Mouse (Mus musculus): ENCODE results near the gene Mme. TPM values are rescaled to one million over a fixed set of nuclear protein-coding genes. Genes with fewer than 3 reads are reported as not detected.

Mme gene
- polyA plus RNA-seq, 1 experiment = 1.4 TPM

DNA sequence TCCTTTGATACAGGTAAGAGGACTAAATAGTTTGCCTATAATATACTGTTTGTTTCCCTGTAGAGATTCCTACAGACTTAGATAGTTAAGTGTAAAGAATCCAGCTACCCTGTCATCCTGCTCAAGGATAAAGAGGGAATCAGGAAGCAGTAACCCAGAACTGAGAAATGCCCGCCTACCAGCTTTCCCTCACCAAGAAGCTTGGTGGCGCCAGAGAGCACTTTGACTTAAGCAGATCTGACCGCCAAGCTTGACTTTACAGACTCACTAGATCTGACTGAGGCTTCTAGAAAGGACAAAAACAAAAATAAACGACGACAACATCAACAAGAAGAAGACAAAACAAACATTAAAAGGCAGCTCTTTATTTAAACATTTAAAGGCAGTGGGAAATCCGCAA, 56.5 kb downstream of the Mme start:
- Histone ChIP-seq H3K36me3 (ENCODE audit: control insufficient read depth, insufficient read depth, low read length) (no peaks in the 10 kb centered on the region), H3K4me3 (ENCODE audit: control insufficient read depth, insufficient read depth, low read length) (no peak overlapping the region), H3K27ac (ENCODE audit: control insufficient read depth, insufficient read depth, low read length) (no peak overlapping the region), H3K27me3 (ENCODE audit: control insufficient read depth, insufficient read depth, low read length) (no peaks in the 10 kb centered on the region), H3K4me1 (replicated peaks; ENCODE audit: control insufficient read depth, insufficient read depth, low read length) (no peaks in the 10 kb centered on the region)
- DNase-seq = no peak
- 11% methylated on average over 6 of the region's 6 CpGs for WGBS
- TF ChIP-seq POLR2A (IDR thresholded peaks at IDR 0.05; ENCODE audit: control insufficient read depth, extremely low read depth, insufficient read depth, low read length, poor library complexity) (no peak), CTCF (IDR thresholded peaks at IDR 0.05; ENCODE audit: borderline replicate concordance, control insufficient read depth, extremely low read depth, insufficient read depth, low read length, poor library complexity) (no peak)

DNA sequence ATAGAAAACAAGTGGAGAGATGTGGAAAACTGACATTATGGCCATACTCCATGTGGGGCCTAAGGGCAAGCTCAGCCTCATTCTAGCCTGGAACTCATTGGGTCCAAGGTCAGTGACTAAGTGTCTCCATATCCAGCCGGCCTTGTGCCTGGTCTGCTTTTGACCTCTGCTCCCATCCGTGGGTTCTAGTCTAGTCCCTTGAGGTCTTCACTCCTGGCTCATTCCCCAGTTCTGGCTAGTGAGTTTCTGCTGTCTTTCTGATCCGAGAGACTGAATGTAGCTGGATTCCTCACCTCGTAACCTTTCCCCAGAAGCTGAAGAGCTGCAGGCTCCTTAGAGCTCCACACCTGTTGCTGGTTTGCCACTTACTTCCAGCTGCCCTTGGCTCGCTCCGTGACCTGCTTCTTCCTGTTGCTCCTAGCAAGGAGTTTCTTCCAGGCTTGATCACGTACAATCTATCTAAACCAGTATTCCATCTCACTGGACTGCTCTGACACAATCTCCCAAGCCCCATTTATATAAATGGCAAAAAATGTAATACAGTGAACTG, 73.9 kb downstream of the Mme start:
- Histone ChIP-seq H3K27ac (ENCODE audit: control insufficient read depth, insufficient read depth, low read length) (no peak overlapping the region), H3K36me3 (ENCODE audit: control insufficient read depth, insufficient read depth, low read length) (no peaks in the 10 kb centered on the region), H3K27me3 (ENCODE audit: control insufficient read depth, insufficient read depth, low read length) (no peaks in the 10 kb centered on the region), H3K4me3 (ENCODE audit: control insufficient read depth, insufficient read depth, low read length) (no peak overlapping the region), H3K4me1 (replicated peaks; ENCODE audit: control insufficient read depth, insufficient read depth, low read length) (no peaks in the 10 kb centered on the region)
- 94% methylated on average over 7 of the region's 7 CpGs for WGBS
- DNase-seq = no peak
- no peak for TF ChIP-seq POLR2A (IDR thresholded peaks at IDR 0.05; ENCODE audit: control insufficient read depth, extremely low read depth, insufficient read depth, low read length, poor library complexity)
- no peak for TF ChIP-seq CTCF (IDR thresholded peaks at IDR 0.05; ENCODE audit: borderline replicate concordance, control insufficient read depth, extremely low read depth, insufficient read depth, low read length, poor library complexity)

DNA sequence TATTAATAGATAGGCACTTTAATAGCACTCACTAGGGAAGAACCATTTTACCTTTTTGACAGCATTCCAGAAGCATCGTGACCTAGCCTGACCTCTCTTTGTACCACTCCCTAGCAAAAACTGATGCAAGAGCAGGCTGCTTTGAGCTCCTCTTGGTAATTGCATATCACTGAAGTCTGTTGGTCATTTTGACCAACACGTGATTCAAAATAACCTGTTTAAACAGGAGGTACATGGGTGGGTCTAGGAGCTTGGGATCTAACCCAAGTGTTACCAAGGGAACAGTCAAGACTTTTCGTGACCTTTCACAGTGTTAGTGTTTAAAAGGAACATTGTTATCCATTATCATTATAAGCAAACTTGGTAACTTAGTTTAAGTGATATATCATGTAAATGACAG, 76.2 kb downstream of the Mme start:
- no peaks in the 10 kb centered on the region for H3K27me3 ChIP-seq (ENCODE audit: control insufficient read depth, insufficient read depth, low read length)
- WGBS = 86% methylated on average over 3 of the region's 3 CpGs
- H3K27ac ChIP-seq (ENCODE audit: control insufficient read depth, insufficient read depth, low read length) = no peak overlapping the region
- DNase-seq = no peak
- no peaks in the 10 kb centered on the region for H3K4me1 ChIP-seq (replicated peaks; ENCODE audit: control insufficient read depth, insufficient read depth, low read length)
- TF ChIP-seq POLR2A (IDR thresholded peaks at IDR 0.05; ENCODE audit: control insufficient read depth, extremely low read depth, insufficient read depth, low read length, poor library complexity) (no peak), CTCF (IDR thresholded peaks at IDR 0.05; ENCODE audit: borderline replicate concordance, control insufficient read depth, extremely low read depth, insufficient read depth, low read length, poor library complexity) (no peak)
- H3K4me3 ChIP-seq (ENCODE audit: control insufficient read depth, insufficient read depth, low read length) = no peak overlapping the region
- H3K36me3 ChIP-seq (ENCODE audit: control insufficient read depth, insufficient read depth, low read length) = no peaks in the 10 kb centered on the region

DNA sequence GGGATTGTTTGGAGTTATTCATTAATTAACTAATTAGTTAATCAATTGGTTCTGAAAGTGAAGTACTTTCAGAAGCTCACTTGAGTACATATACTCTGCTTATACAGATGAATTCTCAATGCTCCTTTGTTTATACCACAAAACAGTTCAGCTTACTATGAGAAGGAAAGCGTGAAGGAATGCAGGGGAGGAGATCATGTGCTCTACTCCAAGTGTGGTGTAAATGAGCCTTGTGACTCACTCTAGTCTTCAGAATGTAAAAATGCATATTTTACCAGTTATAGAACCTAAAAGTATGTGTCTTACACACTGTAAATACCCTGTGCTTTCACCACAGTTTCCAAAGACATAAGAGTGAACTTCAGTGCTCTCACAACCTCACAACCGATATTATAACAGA, 84.3 kb downstream of the Mme start:
- WGBS = 84% methylated on average over 2 of the region's 2 CpGs
- Histone ChIP-seq H3K36me3 (ENCODE audit: control insufficient read depth, insufficient read depth, low read length) (no peaks in the 10 kb centered on the region), H3K4me1 (replicated peaks; ENCODE audit: control insufficient read depth, insufficient read depth, low read length) (no peaks in the 10 kb centered on the region), H3K27ac (ENCODE audit: control insufficient read depth, insufficient read depth, low read length) (no peak overlapping the region), H3K27me3 (ENCODE audit: control insufficient read depth, insufficient read depth, low read length) (no peaks in the 10 kb centered on the region), H3K4me3 (ENCODE audit: control insufficient read depth, insufficient read depth, low read length) (no peak overlapping the region)
- DNase-seq = no peak
- no peak for TF ChIP-seq POLR2A (IDR thresholded peaks at IDR 0.05; ENCODE audit: control insufficient read depth, extremely low read depth, insufficient read depth, low read length, poor library complexity)
- TF ChIP-seq CTCF (IDR thresholded peaks at IDR 0.05; ENCODE audit: borderline replicate concordance, control insufficient read depth, extremely low read depth, insufficient read depth, low read length, poor library complexity) = no peak

DNA sequence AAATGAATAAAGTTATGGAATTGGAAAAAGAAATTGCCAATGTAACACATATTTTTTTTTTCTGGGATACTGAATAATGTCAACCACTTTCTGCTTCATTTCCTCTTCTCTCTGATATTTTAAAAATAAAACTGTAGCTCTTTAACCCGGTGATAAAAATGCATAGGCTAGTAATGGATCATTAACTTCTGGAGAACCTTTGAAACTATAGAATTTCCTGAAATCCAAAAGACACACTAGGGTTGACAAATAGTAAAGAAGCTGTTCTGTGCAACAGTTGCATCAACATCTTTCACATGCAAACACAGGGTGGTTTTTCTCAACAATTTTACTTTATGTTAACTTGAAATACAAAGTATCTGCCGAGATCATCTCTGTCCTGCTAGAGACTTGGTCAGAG, 98.8 kb downstream of the Mme start:
- H3K4me1 ChIP-seq (replicated peaks; ENCODE audit: control insufficient read depth, insufficient read depth, low read length) = no peaks in the 10 kb centered on the region
- H3K27me3 ChIP-seq (ENCODE audit: control insufficient read depth, insufficient read depth, low read length) = no peaks in the 10 kb centered on the region
- WGBS = 82% methylated on average over 2 of the region's 2 CpGs
- TF ChIP-seq CTCF (IDR thresholded peaks at IDR 0.05; ENCODE audit: borderline replicate concordance, control insufficient read depth, extremely low read depth, insufficient read depth, low read length, poor library complexity) (no peak), POLR2A (IDR thresholded peaks at IDR 0.05; ENCODE audit: control insufficient read depth, extremely low read depth, insufficient read depth, low read length, poor library complexity) (no peak)
- no peak overlapping the region for H3K4me3 ChIP-seq (ENCODE audit: control insufficient read depth, insufficient read depth, low read length)
- no peak for DNase-seq
- no peaks in the 10 kb centered on the region for H3K36me3 ChIP-seq (ENCODE audit: control insufficient read depth, insufficient read depth, low read length)
- no peak overlapping the region for H3K27ac ChIP-seq (ENCODE audit: control insufficient read depth, insufficient read depth, low read length)

DNA sequence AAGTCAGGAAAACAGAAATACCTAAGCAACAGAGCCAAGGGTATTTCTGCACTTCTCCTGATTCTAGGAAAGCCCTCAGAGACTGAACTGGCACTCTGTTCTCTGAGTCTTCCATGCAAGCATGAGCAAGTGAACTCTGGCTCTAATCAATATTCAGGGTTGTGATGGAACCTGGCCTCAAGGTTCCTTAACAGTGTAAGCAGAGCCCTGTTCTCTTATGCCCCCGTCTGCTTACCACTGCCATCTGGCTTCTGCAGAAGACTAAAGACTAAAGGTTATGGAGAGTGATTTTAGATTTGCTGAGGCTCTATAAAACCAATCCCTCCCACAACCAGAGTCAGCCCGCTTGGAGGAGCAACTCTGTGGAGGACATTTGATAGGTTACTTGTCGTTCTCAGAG, 99.2 kb downstream of the Mme start:
- H3K27me3 ChIP-seq (ENCODE audit: control insufficient read depth, insufficient read depth, low read length) = no peaks in the 10 kb centered on the region
- H3K36me3 ChIP-seq (ENCODE audit: control insufficient read depth, insufficient read depth, low read length) = no peaks in the 10 kb centered on the region
- H3K4me1 ChIP-seq (replicated peaks; ENCODE audit: control insufficient read depth, insufficient read depth, low read length) = no peaks in the 10 kb centered on the region
- no peak for DNase-seq
- TF ChIP-seq CTCF (IDR thresholded peaks at IDR 0.05; ENCODE audit: borderline replicate concordance, control insufficient read depth, extremely low read depth, insufficient read depth, low read length, poor library complexity) (no peak), POLR2A (IDR thresholded peaks at IDR 0.05; ENCODE audit: control insufficient read depth, extremely low read depth, insufficient read depth, low read length, poor library complexity) (no peak)
- no peak overlapping the region for H3K27ac ChIP-seq (ENCODE audit: control insufficient read depth, insufficient read depth, low read length)
- H3K4me3 ChIP-seq (ENCODE audit: control insufficient read depth, insufficient read depth, low read length) = no peak overlapping the region
- WGBS = 90% methylated on average over 3 of the region's 3 CpGs

DNA sequence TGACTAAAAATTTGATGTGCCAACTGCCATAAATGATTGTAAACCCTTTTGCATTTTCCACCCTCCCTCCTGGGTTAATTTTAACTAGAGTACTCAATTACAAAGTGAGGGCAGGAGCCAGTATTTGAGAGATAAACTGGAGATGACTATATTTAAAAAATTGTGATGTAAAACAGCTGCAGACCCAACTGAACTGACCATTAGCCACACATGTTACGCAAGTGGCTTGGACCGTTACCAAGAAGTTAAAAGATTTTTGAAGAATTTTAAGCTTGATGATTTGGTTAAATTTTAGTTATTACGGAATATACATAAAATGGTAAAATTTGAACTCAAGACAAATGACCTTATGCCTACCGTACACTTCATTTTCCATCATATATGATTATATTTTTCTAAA, 100.1 kb downstream of the Mme start:
- TF ChIP-seq POLR2A (IDR thresholded peaks at IDR 0.05; ENCODE audit: control insufficient read depth, extremely low read depth, insufficient read depth, low read length, poor library complexity) = no peak
- no peak for TF ChIP-seq CTCF (IDR thresholded peaks at IDR 0.05; ENCODE audit: borderline replicate concordance, control insufficient read depth, extremely low read depth, insufficient read depth, low read length, poor library complexity)
- 95% methylated on average over 4 of the region's 4 CpGs for whole genome bisulfite sequencing
- Histone ChIP-seq H3K27ac (ENCODE audit: control insufficient read depth, insufficient read depth, low read length) (no peak overlapping the region), H3K4me1 (replicated peaks; ENCODE audit: control insufficient read depth, insufficient read depth, low read length) (no peaks in the 10 kb centered on the region), H3K4me3 (ENCODE audit: control insufficient read depth, insufficient read depth, low read length) (no peak overlapping the region), H3K36me3 (ENCODE audit: control insufficient read depth, insufficient read depth, low read length) (no peaks in the 10 kb centered on the region), H3K27me3 (ENCODE audit: control insufficient read depth, insufficient read depth, low read length) (no peaks in the 10 kb centered on the region)
- DNase-seq = no peak
